Mouse (Mus musculus) gastrocnemius, postnatal 10 days (tissue): ENCODE data around the gene Cerkl. TPM values are rescaled to one million over a fixed set of nuclear protein-coding genes. Genes with fewer than 3 reads are reported as not detected.

Experiments
- DNase-seq: peaks from one replicate; pipeline ENCODE4 v3.0.0; 2021; ENCODE audit warnings: mixed read lengths
- total RNA-seq, 2 experiments: library from RNA; stranded (reverse); gene quantifications; 2 replicates each; pipeline ENCODE4 v1.2.3; 2021

Gene Cerkl
- total RNA-seq, 2 experiments from 2014 or later, result 0.33 to 0.77 TPM

GRCm38 (mm10) chr2:79316182-79316880, 140.3 kb downstream of the Cerkl start:
- DNase-seq, result no peak

- no peak for DNase-seq
Observed at GRCm38 (mm10) chr2:79315108-79315507, 141.5 kb downstream of the Cerkl start.

- no peak for DNase-seq
Observed at GRCm38 (mm10) chr2:79312499-79312898, 144.1 kb downstream of the Cerkl start.

GRCm38 (mm10) chr2:79309454-79310118, 147.0 kb downstream of the Cerkl start:
- DNase-seq, result no peak

DNA sequence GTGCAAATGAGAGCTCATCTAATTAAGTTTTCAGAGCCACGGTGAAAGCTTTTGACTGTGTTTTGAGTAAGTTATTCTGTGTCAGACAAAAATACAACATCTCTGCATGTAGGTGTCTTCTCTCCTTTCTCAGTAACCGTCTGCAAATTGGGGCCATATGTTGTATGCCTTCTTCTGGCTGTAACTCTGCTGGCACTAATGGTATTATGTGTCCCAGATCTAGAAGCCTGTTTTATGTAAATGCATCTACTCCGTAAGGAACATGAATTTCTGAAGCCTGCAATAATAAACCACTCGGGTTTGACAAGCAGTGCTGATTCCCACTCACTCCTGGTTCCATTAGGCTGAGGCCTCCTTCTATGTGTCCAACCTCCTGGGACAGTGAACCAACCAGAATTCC, 149.0 kb downstream of the Cerkl start:
- DNase-seq, result no peak

DNA sequence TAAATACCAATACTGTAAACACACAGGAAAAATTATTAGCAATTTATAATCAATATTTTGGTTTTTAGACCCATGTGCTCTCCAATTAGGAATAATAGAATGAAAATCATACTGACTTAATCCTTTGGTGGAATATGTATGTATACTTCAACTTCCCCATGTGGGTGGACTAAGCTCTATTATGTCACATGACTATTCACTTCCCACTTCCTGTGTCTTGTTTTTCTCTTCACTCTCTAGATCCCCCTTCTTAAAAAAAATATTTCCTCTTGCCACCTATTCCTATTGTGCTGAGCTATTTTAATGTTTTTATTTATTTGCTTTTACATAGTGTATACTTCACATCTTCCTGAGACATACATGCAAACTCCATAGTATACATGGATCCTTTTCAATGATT, 154.2 kb downstream of the Cerkl start:
- no peak for DNase-seq

GRCm38 (mm10) chr2:79292431-79292830, 164.2 kb downstream of the Cerkl start:
- DNase-seq, result no peak

- DNase-seq, result no peak
Observed at GRCm38 (mm10) chr2:79291922-79292321, 164.7 kb downstream of the Cerkl start.

DNA sequence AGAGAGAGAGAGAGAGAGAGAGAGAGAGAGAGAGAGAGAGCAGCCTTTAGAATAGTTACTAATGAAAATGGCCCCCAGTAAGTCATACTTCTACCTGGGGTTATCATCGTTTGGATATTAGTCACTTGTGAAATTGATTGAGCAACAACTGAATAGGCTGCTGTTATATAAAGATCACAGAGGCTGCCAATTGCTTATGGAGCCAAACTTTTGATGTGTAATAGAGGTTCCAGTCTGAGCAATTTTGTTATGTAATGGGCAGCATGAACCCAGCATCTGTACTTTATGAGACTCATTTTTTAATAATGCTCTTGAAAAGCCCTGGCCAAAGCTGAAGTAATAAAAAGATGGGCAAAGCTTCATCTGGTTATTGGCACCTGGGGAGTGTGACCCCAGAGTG, 166.4 kb downstream of the Cerkl start:
- DNase-seq, result no peak

- no peak for DNase-seq
Observed at GRCm38 (mm10) chr2:79284206-79284605, 172.4 kb downstream of the Cerkl start.

Other genes starting within 250 kb of the Cerkl start
- gene Itga4, start 201.4 kb downstream of the Cerkl start, total RNA-seq, result 1 to 10 TPM; 5.5 to 6.5 TPM
- gene Neurod1, start within 50 bp of the Cerkl start, total RNA-seq, result not detected
- gene Itprid2, start 178.6 kb upstream of the Cerkl start, total RNA-seq, result 10 to 100 TPM; 15.0 to 17.0 TPM